Mouse (Mus musculus): Measurements from ENCODE around the gene Rassf3. TPM values are rescaled to one million over a fixed set of nuclear protein-coding genes. Genes with fewer than 3 reads are reported as not detected.

The Rassf3 gene
- polyA plus RNA-seq, 1 experiment = 0.07 TPM

- H3K4me1 ChIP-seq (ENCODE audit: control insufficient read depth) = peaks cover 23% of the 10 kb centered on the region
- TF ChIP-seq TAL1 (IDR thresholded peaks at IDR 0.05; ENCODE audit: low read length) (no peak), GATA1 (IDR thresholded peaks at IDR 0.05; ENCODE audit: low read length) (no peak)
- no peak overlapping the region for H3K4me3 ChIP-seq (replicated peaks)
Observed at GRCm38 (mm10) chr10:121493374-121494162, 17.4 kb upstream of the Rassf3 start.

GRCm38 (mm10) chr10:121492608-121493315 is 16.6 kb upstream of the Rassf3 start:
- Histone ChIP-seq H3K4me1 (ENCODE audit: control insufficient read depth) (peaks cover 21% of the 10 kb centered on the region), H3K4me3 (replicated peaks) (no peak overlapping the region), H3K9me3 (ENCODE audit: control insufficient read depth, low read length) (no peaks in the 10 kb centered on the region), H3K27me3 (ENCODE audit: control insufficient read depth) (no peaks in the 10 kb centered on the region), H3K36me3 (ENCODE audit: control insufficient read depth) (no peaks in the 10 kb centered on the region)
- TF ChIP-seq TAL1 (IDR thresholded peaks at IDR 0.05; ENCODE audit: low read length) (no peak), GATA1 (IDR thresholded peaks at IDR 0.05; ENCODE audit: low read length) (no peak)

More at GRCm38 (mm10) chr10:121493374-121494162, 17.4 kb upstream of the Rassf3 start:
- no peaks in the 10 kb centered on the region for H3K27me3 ChIP-seq (ENCODE audit: control insufficient read depth)
- no peaks in the 10 kb centered on the region for H3K36me3 ChIP-seq (ENCODE audit: control insufficient read depth)
- H3K9me3 ChIP-seq (ENCODE audit: control insufficient read depth, low read length) = no peaks in the 10 kb centered on the region

- H3K27me3 ChIP-seq (ENCODE audit: control insufficient read depth) = no peaks in the 10 kb centered on the region
- 0 out of 2 replicates have a peak, but pooled peaks cover under 1% of the 10 kb centered on the region for H3K9me3 ChIP-seq (ENCODE audit: control insufficient read depth, low read length)
- H3K4me3 ChIP-seq (replicated peaks) = no peak overlapping the region
- H3K4me1 ChIP-seq (ENCODE audit: control insufficient read depth) = peaks cover 21% of the 10 kb centered on the region
- TF ChIP-seq GATA1 (IDR thresholded peaks at IDR 0.05; ENCODE audit: low read length) (no peak), TAL1 (IDR thresholded peaks at IDR 0.05; ENCODE audit: low read length) (no peak)
- H3K36me3 ChIP-seq (ENCODE audit: control insufficient read depth) = no peaks in the 10 kb centered on the region
Observed at GRCm38 (mm10) chr10:121489941-121490340, 13.8 kb upstream of the Rassf3 start.

- TF ChIP-seq GATA1 (IDR thresholded peaks at IDR 0.05; ENCODE audit: low read length) (no peak), TAL1 (IDR thresholded peaks at IDR 0.05; ENCODE audit: low read length) (no peak)
- H3K4me1 ChIP-seq (ENCODE audit: control insufficient read depth) = peaks cover 18% of the 10 kb centered on the region
- 0 out of 2 replicates have a peak, but pooled peaks cover 2% of the 10 kb centered on the region for H3K9me3 ChIP-seq (ENCODE audit: control insufficient read depth, low read length)
- H3K4me3 ChIP-seq (replicated peaks) = no peak overlapping the region
- no peaks in the 10 kb centered on the region for H3K36me3 ChIP-seq (ENCODE audit: control insufficient read depth)
- H3K27me3 ChIP-seq (ENCODE audit: control insufficient read depth) = no peaks in the 10 kb centered on the region
Observed at GRCm38 (mm10) chr10:121488623-121489299, 12.6 kb upstream of the Rassf3 start.

- Histone ChIP-seq H3K27me3 (ENCODE audit: control insufficient read depth) (no peaks in the 10 kb centered on the region), H3K9me3 (ENCODE audit: control insufficient read depth, low read length) (0 out of 2 replicates have a peak, but pooled peaks cover 2% of the 10 kb centered on the region), H3K4me3 (replicated peaks) (no peak overlapping the region), H3K36me3 (ENCODE audit: control insufficient read depth) (no peaks in the 10 kb centered on the region), H3K4me1 (ENCODE audit: control insufficient read depth) (peaks cover 8% of the 10 kb centered on the region)
- no peak for TF ChIP-seq GATA1 (IDR thresholded peaks at IDR 0.05; ENCODE audit: low read length)
- no peak for TF ChIP-seq TAL1 (IDR thresholded peaks at IDR 0.05; ENCODE audit: low read length)
Observed at GRCm38 (mm10) chr10:121487716-121488115, 11.6 kb upstream of the Rassf3 start.

- TF ChIP-seq GATA1 (IDR thresholded peaks at IDR 0.05; ENCODE audit: low read length) (no peak), TAL1 (IDR thresholded peaks at IDR 0.05; ENCODE audit: low read length) (no peak)
- H3K4me3 ChIP-seq (replicated peaks) = no peak overlapping the region
- no peaks in the 10 kb centered on the region for H3K36me3 ChIP-seq (ENCODE audit: control insufficient read depth)
- no peaks in the 10 kb centered on the region for H3K27me3 ChIP-seq (ENCODE audit: control insufficient read depth)
- H3K9me3 ChIP-seq (ENCODE audit: control insufficient read depth, low read length) = 0 out of 2 replicates have a peak, but pooled peaks cover 2% of the 10 kb centered on the region
- no peaks in the 10 kb centered on the region for H3K4me1 ChIP-seq (ENCODE audit: control insufficient read depth)
Observed at GRCm38 (mm10) chr10:121486350-121486749, 10.2 kb upstream of the Rassf3 start.

GRCm38 (mm10) chr10:121483364-121483763 is 7.2 kb upstream of the Rassf3 start:
- Histone ChIP-seq H3K36me3 (ENCODE audit: control insufficient read depth) (no peaks in the 10 kb centered on the region), H3K4me3 (replicated peaks) (no peak overlapping the region), H3K27me3 (ENCODE audit: control insufficient read depth) (no peaks in the 10 kb centered on the region), H3K9me3 (ENCODE audit: control insufficient read depth, low read length) (0 out of 2 replicates have a peak, but pooled peaks cover 2% of the 10 kb centered on the region), H3K4me1 (ENCODE audit: control insufficient read depth) (no peaks in the 10 kb centered on the region)
- no peak for TF ChIP-seq TAL1 (IDR thresholded peaks at IDR 0.05; ENCODE audit: low read length)

GRCm38 (mm10) chr10:121481141-121481540 is 5.0 kb upstream of the Rassf3 start:
- H3K9me3 ChIP-seq (ENCODE audit: control insufficient read depth, low read length) = 0 out of 2 replicates have a peak, but pooled peaks cover 2% of the 10 kb centered on the region
- no peaks in the 10 kb centered on the region for H3K27me3 ChIP-seq (ENCODE audit: control insufficient read depth)
- peaks cover 15% of the 10 kb centered on the region for H3K4me1 ChIP-seq (ENCODE audit: control insufficient read depth)
- no peak for TF ChIP-seq TAL1 (IDR thresholded peaks at IDR 0.05; ENCODE audit: low read length)
- TF ChIP-seq GATA1 (IDR thresholded peaks at IDR 0.05; ENCODE audit: low read length) = no peak
- H3K4me3 ChIP-seq (replicated peaks) = no peak overlapping the region
- H3K36me3 ChIP-seq (ENCODE audit: control insufficient read depth) = no peaks in the 10 kb centered on the region

- Histone ChIP-seq H3K4me3 (replicated peaks) (no peak overlapping the region), H3K4me1 (ENCODE audit: control insufficient read depth) (peaks cover 25% of the 10 kb centered on the region), H3K36me3 (ENCODE audit: control insufficient read depth) (no peaks in the 10 kb centered on the region), H3K9me3 (ENCODE audit: control insufficient read depth, low read length) (0 out of 2 replicates have a peak, but pooled peaks cover 2% of the 10 kb centered on the region), H3K27me3 (ENCODE audit: control insufficient read depth) (peaks cover 9% of the 10 kb centered on the region)
- TF ChIP-seq TAL1 (IDR thresholded peaks at IDR 0.05; ENCODE audit: low read length) (no peak), GATA1 (IDR thresholded peaks at IDR 0.05; ENCODE audit: low read length) (no peak)
Observed at GRCm38 (mm10) chr10:121479987-121480386, 3.8 kb upstream of the Rassf3 start.
